Mouse (Mus musculus) neural tube, embryonic 10.5 days (tissue): ENCODE measurements around the gene Mrpl41.
"Not testable (repeated sequence)": the region's sequence is repeated elsewhere in the genome, so short reads cannot be mapped to it uniquely, and the experiment has no call there.

Source experiments
- DNase-seq: peaks from one replicate; pipeline ENCODE4 v3.0.0-alpha.2; 2017; ENCODE audit warnings: low spot score; ENCODE audit errors: extremely low spot score

The Mrpl41 gene

GRCm38 (mm10) chr2:24974906-24975703 is at the start of gene Mrpl41:
Mrpl41 (minus strand) TSS chr2:24975098.
- peak; percentile 96 for DNase-seq

GRCm38 (mm10) chr2:25022678-25023077 is 47.8 kb upstream of the Mrpl41 start:
- DNase-seq = no peak

- DNase-seq = no peak
Measured at GRCm38 (mm10) chr2:25008250-25008649, 33.4 kb upstream of the Mrpl41 start.

- DNase-seq = no peak
Measured at GRCm38 (mm10) chr2:25006767-25007166, 31.9 kb upstream of the Mrpl41 start.

- no peak for DNase-seq
Measured at GRCm38 (mm10) chr2:25003946-25004786, 29.3 kb upstream of the Mrpl41 start.

GRCm38 (mm10) chr2:25000544-25001235 is 25.8 kb upstream of the Mrpl41 start:
- no peak for DNase-seq

- no peak for DNase-seq
Measured at GRCm38 (mm10) chr2:24996471-24996870, 21.6 kb upstream of the Mrpl41 start.

GRCm38 (mm10) chr2:24995332-24995731 is 20.4 kb upstream of the Mrpl41 start:
- DNase-seq = no peak

- no peak for DNase-seq
Measured at GRCm38 (mm10) chr2:24987762-24988161, 12.9 kb upstream of the Mrpl41 start.

- DNase-seq = no peak
Measured at GRCm38 (mm10) chr2:24976960-24977359, 2.1 kb upstream of the Mrpl41 start.

GRCm38 (mm10) chr2:24975704-24976297 is 903 bp upstream of the Mrpl41 start, which contains the start of gene Pnpla7:
Pnpla7 (plus strand) TSS chr2:24976033.
- peak; percentile 72 for DNase-seq

- not testable (repeated sequence) for DNase-seq
Measured at GRCm38 (mm10) chr2:24974452-24974851, 446 bp downstream of the Mrpl41 start.

- no peak for DNase-seq
Measured at GRCm38 (mm10) chr2:24970386-24970785, 4.5 kb downstream of the Mrpl41 start.

- DNase-seq = peak; percentile 85
Measured at GRCm38 (mm10) chr2:24962304-24963000, 12.4 kb downstream of the Mrpl41 start, which contains the start of gene Dph7. Dph7 (plus strand) TSS chr2:24962400.

GRCm38 (mm10) chr2:24960910-24961309 is 14.0 kb downstream of the Mrpl41 start:
- peak; percentile 40 for DNase-seq

- no peak for DNase-seq
Measured at GRCm38 (mm10) chr2:24952537-24953055, 22.3 kb downstream of the Mrpl41 start.

GRCm38 (mm10) chr2:24950189-24950535 is 24.7 kb downstream of the Mrpl41 start:
- DNase-seq = peak; percentile 40

GRCm38 (mm10) chr2:24949421-24950188 is 25.3 kb downstream of the Mrpl41 start, which contains the start of gene Zmynd19:
Zmynd19 (plus strand) TSS chr2:24949792.
- peak; percentile 98 for DNase-seq

GRCm38 (mm10) chr2:24944304-24944703 is 30.6 kb downstream of the Mrpl41 start:
- not testable (repeated sequence) for DNase-seq
